Mouse (Mus musculus): ENCODE measurements around the gene Fndc3a.

DNA sequence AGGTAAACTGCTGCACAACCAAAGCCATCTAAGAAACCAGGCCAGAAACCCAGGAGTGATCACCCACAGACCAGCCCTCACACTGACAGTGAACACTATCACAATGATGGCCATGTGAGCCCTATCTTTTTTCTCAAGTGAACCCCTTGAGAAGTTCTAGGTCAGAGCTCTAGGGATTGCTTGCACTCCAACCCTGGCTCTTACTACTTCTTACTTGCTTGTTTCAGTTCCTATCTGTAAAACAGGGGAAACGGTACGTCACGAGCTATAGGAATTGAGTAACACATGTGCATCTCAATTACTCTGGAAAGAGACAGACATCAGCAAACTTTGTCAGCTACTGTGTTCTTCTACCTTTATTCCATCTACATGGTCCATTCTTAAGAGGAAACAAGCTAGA is 128.8 kb downstream of the Fndc3a start:
- TF ChIP-seq POLR2A (IDR thresholded peaks at IDR 0.05; ENCODE audit: extremely low read depth, insufficient read depth, low read length) (no peak), CTCF (IDR thresholded peaks at IDR 0.05; ENCODE audit: extremely low read depth, insufficient read depth, low read length) (no peak)
